Comparison of ENCODE assay signal across 8 mouse cellular contexts in genomic region chr5:74068714-74069321, GRCm38 (mm10). TPM values are rescaled to one million over a fixed set of nuclear protein-coding genes. Genes with fewer than 3 reads are reported as not detected.
DNase-seq lines count a peak whose midpoint lies in the region; ATAC-seq and TF ChIP-seq lines count a peak whose summit lies in the region.

No protein-coding gene starts in this region.

- WGBS in spleen, adult 2 months = under 1% methylated on average over 18 of the region's 18 CpGs
- 3% methylated on average over 18 of the region's 18 CpGs for WGBS in limb, embryonic 10.5 days

- no peaks in the 10 kb centered on the region for H3K36me3 ChIP-seq in spleen, adult 2 months (ENCODE audit: control insufficient read depth, insufficient read depth, low read length)
- no peaks in the 10 kb centered on the region for H3K36me3 ChIP-seq in limb, embryonic 10.5 days

- ATAC-seq in common myeloid progenitor, adult 5-6 weeks (replicated peaks; ENCODE audit: low read depth, poor library complexity, severe bottlenecking) = peak; percentile 45

- H3K4me1 ChIP-seq in spleen, adult 2 months (ENCODE audit: control insufficient read depth, insufficient read depth, insufficient read length) = no peaks in the 10 kb centered on the region
- H3K4me1 ChIP-seq in limb, embryonic 10.5 days = peaks cover 49% of the 10 kb centered on the region

- H3K27ac ChIP-seq in spleen, adult 2 months (ENCODE audit: insufficient read depth, low read length) = peak overlapping the region; percentile 84
- H3K27ac ChIP-seq in limb, embryonic 10.5 days = peak overlapping the region; percentile 99

- no peaks in the 10 kb centered on the region for H3K9me3 ChIP-seq in limb, embryonic 10.5 days (replicated peaks)

- TF ChIP-seq POLR2A in spleen, adult 2 months (IDR thresholded peaks at IDR 0.05; ENCODE audit: low read depth, low read length) = no peak

- H3K27me3 ChIP-seq in spleen, adult 2 months (ENCODE audit: control insufficient read depth, insufficient read depth, low read length) = no peaks in the 10 kb centered on the region
- H3K27me3 ChIP-seq in limb, embryonic 10.5 days (ENCODE audit: low read depth, poor library complexity, severe bottlenecking) = no peaks in the 10 kb centered on the region

- peak overlapping the region; percentile 98 for H3K4me3 ChIP-seq in spleen, adult 2 months (ENCODE audit: extremely low read depth, insufficient read depth, insufficient read length)
- peak overlapping the region; percentile 98 for H3K4me3 ChIP-seq in limb, embryonic 10.5 days

- DNase-seq in spleen, adult 2 months (ENCODE audit: low read depth in 1 of 2, low spot score in 2 of 2) = peak in 1 of 2 experiments; percentile 53
- DNase-seq in spleen, adult 12 weeks (ENCODE audit: low spot score) = no peak
- DNase-seq in gastrocnemius, adult 8-10 months (ENCODE audit: low spot score in 2 of 2) = peak; percentile 61
- peak; percentile 75 for DNase-seq in induced T-regulatory cell, adult 2 months (ENCODE audit: low read depth)
- peak; percentile 80 for DNase-seq in limb, embryonic 10.5 days (ENCODE audit: low spot score)
- peak; percentile 80 for DNase-seq in mesoderm, embryonic 11.5 days (ENCODE audit: low read depth, low spot score)
- peak; percentile 23 to 47 for DNase-seq in spleen, postnatal 14 days (ENCODE audit: low spot score in 2 of 2)

- no peak for TF ChIP-seq CTCF in spleen, adult 2 months (IDR thresholded peaks at IDR 0.05; ENCODE audit: extremely low read depth, insufficient read depth, insufficient read length, insufficient replicate concordance)

RNA-seq across cellular contexts. Expression of gene Usp46, which starts 0.6 kb away (rescaled TPM):
- polyA plus RNA-seq in spleen, adult 2 months (2012; rRNA removed) = 1.8 and 2.7 TPM in 2 replicates
- 10.5 and 15.0 TPM in 2 replicates for total RNA-seq in common myeloid progenitor, adult 5-6 weeks (2017)
- 10 to 100 TPM; 10.0 to 20.5 (median 14.1) TPM for total RNA-seq in gastrocnemius, adult 8-10 months (2022)
- polyA plus RNA-seq in limb, embryonic 10.5 days (2016; fragmentation: Nextera tagmentation; extraction: Ambion mirVana) = 30.8 and 37.9 TPM in 2 replicates
